Mouse (Mus musculus) bone marrow, adult 2 months (tissue): ENCODE data around the gene Lzic. TPM values are rescaled to one million over a fixed set of nuclear protein-coding genes. Genes with fewer than 3 reads are reported as not detected.

Experiments used
- H3K27ac ChIP-seq: fragments of 200-500 bp; 2 replicates; pipeline ENCODE4 v1.5.1; 2012; ENCODE audit warnings: low read depth, mild to moderate bottlenecking, control low read depth, inconsistent platforms, low read length; ENCODE audit not compliant: control insufficient read depth, poor library complexity, insufficient read depth
- H3K4me1 ChIP-seq: fragments of 200-500 bp; 2 replicates; pipeline ENCODE4 v1.6.1; 2011; ENCODE audit warnings: low read length; ENCODE audit not compliant: control insufficient read depth, insufficient read depth
- H3K4me3 ChIP-seq: fragments of 200-500 bp; replicated peaks from 2 replicates; pipeline ENCODE3; 2011; ENCODE audit warnings: mild to moderate bottlenecking, low read depth, low read length, control low read depth; ENCODE audit not compliant: control insufficient read depth
- CTCF ChIP-seq: fragments of 200-500 bp; IDR thresholded peaks from 2 replicates; pipeline ENCODE4 v1.5.1; 2011; ENCODE audit warnings: low read length, control low read depth; ENCODE audit not compliant: control insufficient read depth, insufficient read depth
- POLR2A ChIP-seq: fragments of 200-500 bp; IDR thresholded peaks from 2 replicates; pipeline ENCODE4 v1.6.1; 2011; ENCODE audit warnings: low read depth, mild to moderate bottlenecking, control low read depth, low read length, borderline replicate concordance; ENCODE audit not compliant: control insufficient read depth
- WGBS: fragments of 180-500 bp; shearing (Covaris S2); methylation state at CpG from one replicate; pipeline ENCODE4 v1.1.7; 2018; 5-methylcytosine and 5-hydroxymethylcytosine counted together
- polyA plus RNA-seq: library from polyadenylated mRNA; stranded (reverse); fragments of >200 nt; gene quantifications from 2 replicates; pipeline ENCODE4 v1.2.4, GENCODE M21; 2011; ENCODE audit warnings: low replicate concordance; ENCODE audit not compliant: missing spikeins, insufficient read depth, insufficient read length

Gene Lzic
- polyA plus RNA-seq, 1 experiment: 14.5 TPM

DNA sequence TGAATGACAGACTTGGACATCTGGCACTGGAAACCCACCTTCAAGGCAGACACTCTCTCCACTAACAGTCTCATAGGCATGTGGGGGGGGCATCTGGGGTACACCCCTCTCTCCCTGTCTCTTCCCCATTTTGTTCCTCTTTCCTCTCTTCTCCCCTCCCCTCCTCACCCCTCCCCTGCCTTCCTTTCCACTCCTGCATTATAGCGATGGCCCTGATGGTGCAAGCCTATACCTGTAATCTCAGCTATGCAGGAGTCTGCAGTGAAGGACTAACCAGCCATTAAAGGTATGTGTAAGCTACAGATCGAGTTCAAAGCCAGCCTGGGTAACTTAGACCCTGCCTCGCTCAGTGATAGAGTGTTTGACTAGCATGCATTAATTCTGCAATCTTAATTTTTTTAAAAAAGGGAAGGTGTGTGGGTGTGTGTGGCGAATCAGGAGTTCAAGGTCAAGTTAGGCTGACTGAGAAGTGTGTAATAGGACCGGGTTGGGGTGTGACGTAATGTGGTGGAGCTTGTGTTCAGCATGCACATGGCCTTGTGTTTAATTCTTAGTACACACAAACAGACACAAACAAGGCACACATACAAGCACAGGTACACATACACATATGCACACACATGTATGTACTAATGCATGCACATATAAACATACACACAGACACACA lies 22.6 kb upstream of the Lzic start:
- Histone ChIP-seq H3K27ac (no peak overlapping the region), H3K4me3 (no peak overlapping the region), H3K4me1 (no peaks in the 10 kb centered on the region; the same call in 1 of the 2 replicates)
- whole genome bisulfite sequencing: 17% methylated on average over 6 of the region's 6 CpGs
- TF ChIP-seq CTCF (no peak), POLR2A (no peak)

DNA sequence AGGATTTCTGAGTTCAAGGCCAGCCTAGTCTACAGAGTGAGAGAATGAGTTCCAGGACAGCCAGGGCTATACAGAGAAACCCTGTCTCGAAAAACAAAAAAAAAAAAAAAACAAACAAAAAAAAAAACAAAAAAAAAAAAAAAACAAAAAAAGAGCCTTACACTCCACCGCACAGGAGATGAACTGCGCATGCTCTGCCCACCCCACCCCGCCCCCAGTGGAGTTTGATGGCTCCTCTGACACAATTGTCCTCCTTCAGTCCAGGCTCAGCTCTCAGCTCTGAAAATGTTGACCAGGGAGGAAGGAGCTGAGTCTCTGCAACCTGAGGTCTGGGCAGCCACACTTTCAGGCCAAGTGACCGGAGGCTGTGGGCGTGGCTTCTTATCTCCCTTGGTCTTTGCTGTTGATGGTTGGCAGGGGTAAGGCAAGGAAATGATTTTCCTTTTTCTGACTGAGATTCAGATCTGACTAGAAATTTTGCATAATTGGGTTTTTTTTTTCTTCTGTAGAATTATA lies 21.5 kb upstream of the Lzic start:
- WGBS: 59% methylated on average over 6 of the region's 6 CpGs
- H3K4me3 ChIP-seq: no peak overlapping the region
- H3K27ac ChIP-seq: no peak overlapping the region
- TF ChIP-seq POLR2A (no peak), CTCF (no peak)
- H3K4me1 ChIP-seq: no peaks in the 10 kb centered on the region; the same call in 1 of the 2 replicates

DNA sequence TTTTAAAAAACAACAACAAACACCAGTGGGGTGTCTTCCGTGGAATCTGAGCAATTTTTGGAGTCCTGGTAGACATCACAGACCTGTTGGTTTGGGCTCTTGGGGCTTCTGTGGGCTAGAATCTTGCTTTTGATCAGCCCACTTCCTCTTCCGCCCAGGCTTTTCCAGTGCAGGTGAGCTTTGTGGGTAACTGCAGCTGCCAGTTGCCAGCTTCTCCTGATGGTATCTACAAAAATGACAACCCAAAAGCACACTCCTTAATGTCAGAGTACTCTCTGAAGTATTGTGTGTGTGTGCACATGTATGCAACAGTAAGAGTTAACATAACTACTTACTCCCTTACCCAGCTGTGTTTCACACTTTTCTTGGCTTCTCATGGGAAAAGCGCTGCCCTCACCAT lies 15.5 kb upstream of the Lzic start:
- TF ChIP-seq POLR2A (no peak), CTCF (no peak)
- Histone ChIP-seq H3K4me3 (no peak overlapping the region), H3K27ac (no peak overlapping the region), H3K4me1 (no peaks in the 10 kb centered on the region; the same call in 1 of the 2 replicates)
- 54% methylated on average over 3 of the region's 3 CpGs for WGBS

DNA sequence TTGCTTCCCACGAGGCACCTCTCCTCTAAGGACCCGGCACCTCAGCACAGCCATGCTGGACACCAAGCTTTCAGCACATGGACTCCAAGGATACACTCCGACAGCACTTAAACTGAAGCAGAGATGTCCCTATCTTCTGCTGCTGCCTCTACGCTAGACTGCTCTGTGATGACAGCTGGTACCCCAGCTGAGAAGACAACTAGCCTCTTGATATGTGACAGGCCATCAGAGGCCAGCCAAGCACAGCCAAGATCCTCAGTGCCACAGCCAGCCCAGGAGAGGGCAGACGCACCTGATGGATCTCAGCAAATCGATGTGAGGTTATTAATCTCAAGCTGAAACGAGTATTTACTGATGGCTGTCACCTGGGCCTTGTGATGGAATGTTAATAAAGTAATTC lies 9.9 kb upstream of the Lzic start:
- Histone ChIP-seq H3K4me1 (no peaks in the 10 kb centered on the region), H3K27ac (no peak overlapping the region), H3K4me3 (no peak overlapping the region)
- TF ChIP-seq CTCF (no peak), POLR2A (no peak)
- WGBS: 85% methylated on average over 7 of the region's 7 CpGs

DNA sequence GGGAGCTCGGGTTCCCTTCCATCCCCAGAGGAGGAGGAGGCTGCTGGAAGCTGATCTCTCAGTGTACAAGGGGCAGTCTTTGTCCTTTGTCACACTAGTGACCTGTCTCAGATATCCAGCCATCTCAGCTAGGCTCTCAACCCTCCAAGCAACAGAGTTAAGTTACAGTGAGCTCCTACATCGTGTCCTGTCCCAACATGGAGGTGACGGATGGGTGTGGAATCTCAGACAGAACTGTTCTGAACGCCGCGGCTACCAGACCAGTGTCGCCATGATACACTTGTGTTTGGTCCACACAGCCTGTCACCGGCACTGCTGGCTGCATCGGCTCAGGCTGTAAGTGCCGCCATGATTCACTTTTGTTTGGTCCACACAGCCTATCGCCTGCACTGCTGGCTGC lies 8.0 kb upstream of the Lzic start, which contains the start of gene Tmem274:
Tmem274 (plus strand) TSS at position 301 of the 400 bp plus-strand sequence.
- Histone ChIP-seq H3K4me3 (no peak within 1 kb of the TSS), H3K27ac (no peak within 1 kb of the TSS), H3K4me1 (no peaks in the 10 kb centered on the region)
- WGBS: 88% methylated on average over 11 of the region's 11 CpGs
- TF ChIP-seq CTCF (no peak), POLR2A (no peak)

DNA sequence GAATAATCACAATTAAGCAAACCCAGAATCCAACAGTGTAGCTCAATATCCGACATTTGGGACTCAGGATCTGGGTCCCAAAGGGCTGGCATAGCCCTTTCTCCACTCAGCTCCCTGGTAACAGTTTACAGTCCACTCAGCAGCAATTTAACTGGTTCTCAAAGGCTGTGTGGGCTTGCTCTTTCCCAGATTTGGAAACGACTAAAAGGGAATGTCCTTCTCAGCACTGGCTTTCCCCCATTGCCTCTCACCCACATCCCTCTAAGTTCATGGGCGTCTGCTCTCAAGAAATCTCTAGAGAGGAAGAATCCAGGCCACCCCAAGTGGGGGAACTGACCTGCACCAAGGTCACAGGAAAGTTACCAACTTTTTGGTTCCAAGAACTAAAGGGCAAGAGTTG lies 463 bp upstream of the Lzic start:
- H3K4me1 ChIP-seq: no peaks in the 10 kb centered on the region
- no peak overlapping the region; the same call in 1 of the 2 replicates for H3K27ac ChIP-seq
- TF ChIP-seq POLR2A: no peak
- TF ChIP-seq CTCF: no peak
- H3K4me3 ChIP-seq: peak overlapping the region; percentile 80
- WGBS: 43% methylated on average over 3 of the region's 3 CpGs

DNA sequence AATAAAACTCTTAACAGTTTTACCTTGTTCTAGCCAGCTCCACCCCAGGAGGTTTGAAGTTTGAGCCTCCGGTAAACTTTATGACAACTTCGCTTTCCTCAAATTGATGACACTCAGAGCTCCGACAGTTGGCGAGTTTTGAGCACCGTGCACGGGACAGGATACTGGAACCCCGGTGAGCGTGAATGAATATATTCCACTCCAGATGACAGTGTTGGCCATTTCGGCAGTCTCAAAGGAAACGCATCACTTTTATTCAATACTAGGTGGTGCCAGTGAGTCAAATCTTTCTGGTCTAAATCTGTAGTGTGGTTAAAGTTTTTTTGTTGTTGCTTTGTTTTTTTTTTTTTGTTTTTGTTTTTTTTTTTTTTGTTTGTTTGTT lies 787 bp downstream of the Lzic start:
- WGBS: under 1% methylated on average over 10 of the region's 10 CpGs
- TF ChIP-seq CTCF (no peak), POLR2A (no peak)

DNA sequence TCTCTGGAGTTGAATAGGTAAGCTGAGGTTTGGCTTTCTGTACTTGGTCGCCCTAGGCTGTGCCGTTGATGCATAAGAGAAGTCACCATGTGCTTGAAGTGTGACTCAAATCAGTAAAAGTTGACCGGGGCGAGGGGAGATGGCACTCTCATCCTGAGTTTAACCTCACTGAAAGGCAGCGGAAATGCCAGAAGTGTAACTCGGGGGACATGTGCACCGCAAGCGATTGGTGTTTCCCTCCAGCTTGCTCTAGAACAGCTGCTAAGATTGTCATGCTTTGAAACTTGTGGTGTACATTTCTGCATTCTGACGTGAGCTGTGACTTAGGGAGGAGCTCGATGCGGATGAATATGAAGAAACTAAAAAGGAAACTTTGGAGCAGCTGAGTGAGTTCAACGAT lies 2.7 kb downstream of the Lzic start:
- TF ChIP-seq POLR2A: no peak
- TF ChIP-seq CTCF: no peak
- H3K27ac ChIP-seq: no peak overlapping the region
- H3K4me3 ChIP-seq: no peak overlapping the region
- WGBS: 90% methylated on average over 12 of the region's 12 CpGs
- H3K4me1 ChIP-seq: no peaks in the 10 kb centered on the region

More for the DNA sequence above, 787 bp downstream of the Lzic start:
- Histone ChIP-seq H3K4me1 (no peaks in the 10 kb centered on the region), H3K4me3 (peak overlapping the region; percentile 80), H3K27ac (no peak overlapping the region)
